Mouse (Mus musculus) hindlimb bud, embryonic 11.5 days (tissue): ENCODE measurements around the gene Spock1.

Experiments used
- DNase-seq: peaks from one replicate; pipeline ENCODE4 v3.0.0-alpha.2; 2012; ENCODE audit warnings: low read depth, low spot score; ENCODE audit errors: extremely low spot score

The Spock1 gene

DNA sequence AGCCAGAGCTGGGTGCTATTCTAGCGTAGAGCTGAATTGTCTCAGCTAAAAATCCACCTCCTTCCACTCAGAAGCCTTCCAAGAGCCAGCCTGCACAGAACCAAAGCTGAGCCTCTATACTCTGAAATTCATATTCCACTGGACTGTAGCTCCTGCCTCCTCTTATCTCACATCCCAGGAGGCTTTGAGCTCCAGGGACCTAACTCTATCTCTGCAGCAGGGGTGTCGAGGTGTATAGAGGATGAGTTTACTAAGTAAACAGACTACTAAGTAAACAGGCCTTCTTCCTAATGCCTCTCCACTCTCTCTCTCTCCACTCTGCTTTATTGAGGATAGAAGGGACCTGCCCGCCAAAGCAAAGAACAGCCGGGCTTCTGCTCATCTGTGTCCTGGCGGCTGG, 167.7 kb downstream of the Spock1 start:
- DNase-seq = no peak

DNA sequence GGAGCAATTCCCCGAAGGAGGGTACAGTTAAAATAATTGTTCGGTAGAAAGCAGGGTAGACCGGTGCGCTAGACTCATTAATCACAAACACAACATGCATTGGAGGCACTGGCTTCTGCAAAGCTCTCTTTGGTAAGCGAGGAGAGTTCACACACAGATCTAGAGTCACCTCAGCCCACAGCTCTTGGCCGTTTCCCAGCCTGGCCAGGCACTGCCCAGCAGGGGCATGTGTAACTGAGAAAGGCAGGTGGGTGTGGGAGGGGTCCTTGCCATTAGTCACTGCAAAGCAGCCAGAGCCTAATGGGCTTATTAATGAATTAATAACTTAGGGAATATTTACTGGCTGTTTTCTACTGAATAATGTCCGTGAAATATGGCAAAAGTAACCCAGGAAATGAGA, 172.1 kb downstream of the Spock1 start:
- DNase-seq = no peak

DNA sequence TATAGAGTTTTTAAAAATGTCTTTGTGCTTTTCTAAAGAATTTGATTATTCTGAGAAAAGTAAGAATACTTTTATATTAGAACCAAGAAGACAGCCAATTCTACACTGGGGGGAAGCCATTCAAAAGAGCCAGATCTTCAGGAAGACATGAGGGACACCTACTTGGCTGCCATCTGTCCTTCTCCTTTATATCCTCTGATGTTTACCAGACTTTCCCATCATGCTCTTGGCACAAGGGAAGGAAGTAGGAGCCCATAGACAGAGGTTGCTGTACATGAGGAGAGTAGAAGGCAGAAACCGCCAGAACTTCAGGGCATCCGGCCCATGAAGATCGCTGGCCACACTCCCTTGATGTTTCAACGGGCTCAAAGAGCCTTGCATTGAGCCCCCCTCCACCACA, 173.6 kb downstream of the Spock1 start:
- DNase-seq = no peak

DNA sequence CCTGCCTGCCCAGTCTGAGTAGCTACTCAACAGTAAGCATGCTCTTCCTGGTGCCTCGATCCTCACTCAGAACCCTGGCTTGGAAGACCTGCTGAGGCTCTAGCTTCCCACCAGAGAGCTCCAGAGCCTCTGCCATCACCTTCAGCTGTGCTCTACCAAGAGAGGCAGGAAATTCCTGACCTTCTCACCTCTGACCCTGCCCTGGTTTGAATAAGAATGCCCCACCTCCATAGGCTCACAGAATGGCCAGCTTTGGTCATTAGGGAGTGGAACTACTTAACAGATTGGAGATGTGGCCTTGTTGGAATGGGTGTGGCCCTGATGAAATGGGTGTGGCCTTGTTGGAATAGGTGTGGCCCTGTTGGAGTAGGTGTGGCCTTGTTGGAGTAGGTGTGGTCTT, 174.6 kb downstream of the Spock1 start:
- DNase-seq = no peak

DNA sequence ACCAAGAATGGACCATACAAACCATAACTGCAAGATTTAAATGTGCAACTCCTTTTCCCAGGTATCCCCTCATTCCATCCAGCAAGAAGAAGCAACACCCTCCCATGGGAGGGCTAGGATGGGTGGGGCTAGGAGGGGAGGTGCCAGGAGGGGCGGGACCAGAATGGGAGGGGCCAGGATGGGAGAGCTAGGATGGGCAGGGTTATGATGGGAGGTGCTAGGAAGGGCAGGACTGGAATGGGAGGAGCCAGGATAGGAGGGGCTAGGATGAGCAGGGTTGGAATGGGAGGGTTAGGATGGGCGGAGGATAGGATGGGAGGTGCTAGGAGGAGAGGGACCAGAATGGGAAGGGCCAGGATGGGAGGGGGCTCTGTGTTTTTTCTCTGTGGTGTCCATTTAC, 175.9 kb downstream of the Spock1 start:
- no peak for DNase-seq

DNA sequence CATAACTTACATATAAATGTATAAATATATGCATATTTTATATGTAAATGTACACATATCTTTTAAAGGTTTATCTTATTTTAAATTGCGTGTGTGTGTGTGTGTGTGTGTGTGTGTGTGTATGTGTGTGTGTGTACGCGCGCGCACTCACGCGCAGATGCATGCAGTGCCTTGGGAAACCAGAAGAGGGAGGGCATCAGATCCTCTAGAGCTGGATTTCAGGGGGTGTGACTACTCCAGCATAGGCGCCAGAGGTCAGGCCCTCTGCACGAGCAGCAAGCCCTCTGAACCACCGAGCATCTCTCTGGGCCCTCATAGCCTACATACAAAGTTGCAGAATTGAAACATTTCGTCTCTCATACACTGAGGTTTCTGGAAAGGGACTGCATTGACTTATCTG, 180.4 kb downstream of the Spock1 start:
- DNase-seq = no peak

DNA sequence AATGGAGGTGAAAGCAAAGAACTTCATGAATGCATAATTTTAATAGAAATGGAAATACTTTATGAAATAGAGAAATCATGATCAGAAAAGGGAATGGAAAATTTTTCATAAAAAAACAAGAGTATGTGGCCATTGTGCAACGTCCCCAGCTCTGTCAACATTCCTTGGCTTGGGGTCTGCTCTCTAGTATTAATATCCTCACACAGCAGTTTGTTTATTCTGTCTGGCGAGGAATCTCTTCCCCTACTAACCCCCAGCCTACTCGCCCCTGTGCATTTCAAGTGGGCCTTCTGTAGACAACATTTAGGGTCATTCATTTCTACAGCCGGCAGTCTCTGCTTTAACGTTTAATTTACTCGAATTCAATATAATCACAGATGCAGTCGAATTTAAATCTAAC, 181.5 kb downstream of the Spock1 start:
- DNase-seq = no peak

DNA sequence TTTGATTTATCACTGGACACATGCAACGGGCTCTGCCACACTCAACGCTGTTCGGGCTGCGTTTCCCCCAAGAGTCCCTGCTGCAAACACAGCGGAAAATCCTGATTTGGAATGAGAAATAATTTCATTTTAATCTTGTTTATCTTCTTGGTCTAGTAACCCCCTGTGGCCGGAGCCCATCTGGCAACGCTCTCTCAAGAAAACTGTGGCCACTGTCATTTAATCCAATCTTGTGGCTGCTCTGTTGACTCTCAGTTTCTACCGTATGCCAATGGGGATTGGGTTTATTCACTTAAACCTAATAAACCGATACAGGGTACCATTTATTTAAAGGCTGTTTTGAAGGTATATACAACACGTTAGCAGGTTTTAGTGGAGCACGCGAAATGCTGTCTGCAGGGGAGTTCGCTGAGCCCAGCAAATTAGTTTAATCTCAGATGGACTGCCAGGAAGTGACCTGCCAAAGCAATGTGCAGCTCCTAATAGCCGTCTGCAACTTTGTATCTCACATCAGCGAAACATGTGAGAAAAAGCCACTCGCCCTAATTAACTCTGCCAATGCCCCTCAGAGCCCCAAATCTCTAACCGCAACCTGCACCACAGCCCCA, 185.7 kb downstream of the Spock1 start:
- no peak for DNase-seq

DNA sequence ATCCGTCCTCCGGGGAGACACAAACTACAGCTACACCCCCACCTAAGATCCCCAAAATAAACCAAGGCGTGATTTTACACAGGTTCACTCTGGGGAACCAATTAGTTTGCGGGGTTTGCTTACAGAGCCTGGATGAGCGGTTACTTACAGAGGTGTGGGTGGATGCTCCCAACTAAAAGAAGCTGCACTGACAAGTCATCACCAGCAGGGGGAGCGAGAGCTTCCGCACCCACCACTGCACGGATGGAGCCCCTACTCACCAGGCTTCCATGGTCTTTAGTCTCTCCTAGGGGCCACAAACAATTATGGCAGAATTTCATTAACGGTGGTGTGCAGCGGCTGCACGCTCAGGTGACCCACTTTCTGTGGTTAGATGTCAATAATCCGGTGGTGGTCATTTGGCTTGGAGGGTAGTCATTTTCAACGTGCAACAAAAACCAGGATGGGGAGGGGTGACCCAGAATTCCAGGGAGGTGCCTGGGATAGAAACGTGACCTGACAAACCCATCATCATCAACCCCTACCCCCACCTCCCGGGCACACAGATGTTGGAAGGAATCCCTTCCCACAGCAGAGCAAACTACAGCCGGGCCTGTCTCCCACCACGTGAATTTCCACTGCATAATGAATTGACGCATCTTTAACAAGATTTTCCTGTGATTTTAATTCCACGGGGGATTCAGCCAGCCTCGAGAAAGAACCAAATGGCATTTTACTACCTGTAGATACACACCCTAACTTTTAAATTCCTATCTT, 186.4 kb downstream of the Spock1 start:
- no peak for DNase-seq

DNA sequence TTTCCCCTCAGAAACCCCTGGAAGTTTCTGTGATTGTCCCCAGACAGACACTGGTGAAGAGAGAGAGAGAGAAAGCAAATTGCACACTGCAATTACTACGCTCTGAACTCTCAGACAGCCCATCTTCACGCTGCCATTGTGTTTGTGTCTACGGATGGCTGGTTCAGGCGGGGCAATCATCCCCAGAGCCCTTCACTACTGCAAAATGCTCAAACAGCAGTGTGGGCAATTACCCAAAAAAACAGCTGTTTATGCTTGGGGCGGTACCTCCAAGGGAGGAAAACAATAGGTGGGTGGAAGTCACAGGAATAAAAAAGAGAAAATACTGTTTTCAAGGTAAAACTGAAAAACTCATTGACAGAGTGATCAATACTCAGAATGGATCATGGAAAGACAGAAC, 190.0 kb downstream of the Spock1 start:
- DNase-seq = no peak

DNA sequence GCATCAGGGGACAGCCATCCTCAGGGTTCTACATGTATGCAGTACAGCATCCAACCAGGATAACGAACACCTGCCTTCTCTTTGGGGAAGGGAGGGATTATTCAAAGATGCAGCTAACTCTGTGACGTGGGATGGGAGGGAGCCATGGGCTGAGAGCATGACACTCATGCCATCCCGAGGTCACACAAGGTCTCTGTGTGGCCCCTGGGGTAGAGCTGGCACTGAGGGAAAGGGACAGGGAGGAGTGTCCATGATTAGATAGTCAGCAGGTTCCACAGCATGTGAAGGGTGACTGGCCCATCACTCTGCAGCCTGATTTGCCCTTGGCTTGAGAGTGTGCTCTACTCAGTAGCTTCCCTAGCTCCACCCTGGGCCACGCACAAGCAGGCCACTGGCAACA, 195.2 kb downstream of the Spock1 start:
- DNase-seq = no peak

DNA sequence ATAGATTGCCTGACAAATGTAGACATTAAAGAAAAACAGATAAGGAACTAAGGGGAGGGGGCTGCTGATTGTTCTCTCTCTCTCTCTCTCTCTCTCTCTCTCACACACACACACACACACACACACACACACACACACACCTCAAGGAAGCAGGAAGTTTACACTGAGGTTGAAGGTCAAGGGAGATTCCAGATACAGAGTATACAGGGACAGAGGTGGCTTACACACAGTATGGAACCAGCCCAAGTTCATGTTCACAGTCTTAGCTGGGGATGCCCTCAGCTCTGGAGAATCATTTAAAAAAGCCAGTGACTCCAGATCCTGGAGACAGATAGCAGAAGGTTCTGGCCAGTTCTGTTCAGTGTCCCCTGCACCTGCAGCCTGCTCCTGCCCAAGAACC, 199.7 kb downstream of the Spock1 start:
- no peak for DNase-seq

DNA sequence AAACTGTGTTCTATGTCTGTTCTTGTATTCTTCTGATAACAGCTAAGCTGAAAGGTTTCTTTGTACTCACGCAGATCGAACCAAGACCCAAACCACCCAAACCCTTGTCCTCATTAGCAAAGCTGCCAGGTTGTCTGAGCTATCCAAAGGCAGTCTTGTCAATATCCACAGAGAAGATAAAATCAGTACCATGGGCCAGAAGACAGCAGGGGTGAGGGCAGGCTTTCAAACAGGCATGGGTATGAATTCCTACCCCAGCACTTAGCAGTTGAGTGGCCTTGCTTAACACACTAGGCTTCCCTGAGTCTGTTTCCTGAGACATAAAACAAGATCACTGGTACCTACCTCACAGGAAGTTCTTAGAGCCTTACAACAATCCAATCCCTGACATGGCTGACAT, 205.2 kb downstream of the Spock1 start:
- DNase-seq = no peak

DNA sequence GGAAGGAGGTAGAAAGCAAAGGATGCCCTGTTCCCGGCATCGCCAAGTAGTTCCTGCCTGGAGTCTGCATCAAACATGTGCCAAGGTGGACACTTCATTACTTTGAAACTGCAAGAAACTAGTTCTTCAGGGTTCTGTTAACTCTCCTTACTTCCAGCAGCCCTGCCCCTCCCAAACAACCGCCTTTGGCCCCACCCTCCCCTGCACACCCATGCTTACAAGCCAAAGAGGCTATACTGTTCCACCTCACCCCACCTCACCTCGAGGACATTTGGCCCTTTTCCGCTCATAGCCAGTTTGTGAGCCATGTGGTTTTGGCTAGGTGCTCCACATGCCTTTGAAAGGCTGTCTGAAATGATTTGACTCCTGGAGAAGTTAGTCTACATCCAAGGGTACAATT, 211.4 kb downstream of the Spock1 start:
- DNase-seq = no peak

DNA sequence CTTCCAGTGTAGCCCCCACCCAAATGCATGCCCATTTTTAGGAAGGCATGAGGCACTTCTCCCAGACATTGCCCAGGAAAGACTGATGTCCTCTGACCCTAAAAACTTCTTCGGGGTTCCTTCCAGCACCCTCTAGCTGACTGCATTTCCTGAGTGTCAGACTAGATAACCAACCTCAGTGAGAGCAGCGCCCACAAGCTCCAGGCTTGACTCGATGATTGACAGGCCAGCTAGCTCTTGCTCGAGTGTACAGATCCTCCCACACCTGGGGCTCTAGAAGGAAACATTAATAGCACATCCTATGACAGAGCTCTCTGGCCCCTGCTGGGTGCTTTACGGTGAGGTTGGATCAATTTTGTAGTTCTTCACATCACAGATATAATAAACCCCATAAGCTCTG, 219.2 kb downstream of the Spock1 start:
- no peak for DNase-seq

DNA sequence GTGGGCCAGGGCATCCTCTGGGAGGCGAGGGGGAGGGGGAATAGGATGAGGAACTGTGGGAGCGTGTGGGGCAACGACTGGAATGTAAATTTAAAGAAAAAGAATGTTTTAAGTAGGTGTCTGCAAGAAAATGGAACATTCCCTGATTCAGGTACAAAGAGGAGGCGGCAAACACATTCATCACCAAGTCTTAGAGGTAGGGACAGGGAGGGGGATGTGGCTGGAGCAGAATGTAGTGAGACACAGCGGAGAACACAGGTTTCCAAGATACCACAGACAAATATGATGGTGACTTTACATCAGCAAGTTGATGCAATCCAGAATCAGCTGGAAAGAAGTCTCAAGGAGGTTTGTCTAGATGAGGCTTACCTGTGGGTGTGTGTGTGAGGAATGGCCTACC, 221.7 kb downstream of the Spock1 start:
- DNase-seq = no peak

DNA sequence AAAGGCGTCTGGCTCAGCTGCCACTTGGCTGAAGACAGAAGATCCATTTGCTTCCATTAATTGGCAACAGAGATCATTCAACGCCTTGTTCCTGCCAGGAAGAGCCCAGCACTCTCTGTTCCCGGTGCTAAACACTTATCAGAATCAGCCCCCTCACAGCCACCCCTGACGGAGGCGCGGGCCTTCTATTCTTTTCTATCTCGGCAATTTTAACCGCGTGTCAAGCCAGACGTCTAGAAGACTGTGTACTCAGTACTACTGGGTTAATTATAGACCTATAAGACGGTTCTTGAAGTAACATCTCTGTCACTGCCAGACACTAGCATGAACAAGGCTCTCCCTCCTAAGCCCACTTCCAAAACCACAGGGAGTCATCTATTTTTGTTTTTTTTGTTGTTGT, 222.9 kb downstream of the Spock1 start:
- DNase-seq = no peak

DNA sequence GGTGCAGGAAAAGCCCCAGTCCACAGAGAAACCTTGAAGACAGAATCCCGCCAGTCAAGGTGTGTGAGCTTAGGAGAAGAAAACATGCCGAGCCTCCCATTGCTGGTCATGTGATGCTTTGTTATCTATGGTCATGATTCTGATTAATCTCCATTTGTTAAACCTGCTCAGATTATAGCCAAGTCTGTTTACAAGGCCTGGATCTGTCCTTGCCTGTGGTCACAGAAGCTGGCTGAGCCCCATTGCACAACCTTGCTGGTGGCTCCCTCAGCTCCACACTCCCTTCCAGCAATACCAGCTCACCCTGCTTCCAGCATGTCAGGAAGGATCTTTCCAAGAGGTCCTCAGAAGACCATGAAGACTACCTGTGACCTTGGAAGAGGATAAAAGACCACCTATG, 228.5 kb downstream of the Spock1 start:
- DNase-seq = no peak

DNA sequence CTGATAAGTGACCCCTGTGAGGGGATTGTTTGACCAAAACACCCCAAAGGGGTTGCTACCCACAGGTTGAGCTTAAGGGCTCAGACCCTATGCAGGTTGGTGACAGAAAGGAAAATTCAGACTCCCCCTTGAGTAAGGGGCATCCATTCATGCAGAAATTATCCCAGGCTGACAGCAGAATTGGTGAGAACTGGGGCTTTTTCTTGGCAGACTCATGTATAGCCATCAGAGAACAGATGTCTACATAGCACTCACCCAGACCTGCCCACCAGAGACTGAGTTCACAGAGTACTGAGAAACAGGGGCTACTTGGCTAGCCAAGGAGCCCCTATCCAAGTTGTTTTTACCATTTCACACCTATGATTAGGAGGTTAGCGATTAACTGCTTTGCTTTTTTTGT, 231.3 kb downstream of the Spock1 start:
- no peak for DNase-seq

DNA sequence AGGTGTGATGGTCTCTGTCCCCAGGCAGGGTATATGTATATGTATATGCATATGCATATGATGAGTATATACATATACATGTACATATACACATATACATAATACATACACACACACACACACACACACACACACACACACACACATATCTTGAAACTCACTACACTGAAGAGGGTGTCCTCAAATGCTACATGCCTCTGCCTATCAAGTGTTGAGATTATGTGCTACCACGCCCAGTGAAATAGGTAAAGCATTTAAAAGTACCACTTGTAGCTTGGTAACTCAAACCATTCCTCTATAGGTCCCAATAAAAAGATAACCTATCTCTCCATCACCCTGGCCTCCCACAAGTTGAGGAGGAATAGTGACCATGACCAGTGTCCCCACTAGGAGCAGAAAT, 234.7 kb downstream of the Spock1 start:
- DNase-seq = no peak

DNA sequence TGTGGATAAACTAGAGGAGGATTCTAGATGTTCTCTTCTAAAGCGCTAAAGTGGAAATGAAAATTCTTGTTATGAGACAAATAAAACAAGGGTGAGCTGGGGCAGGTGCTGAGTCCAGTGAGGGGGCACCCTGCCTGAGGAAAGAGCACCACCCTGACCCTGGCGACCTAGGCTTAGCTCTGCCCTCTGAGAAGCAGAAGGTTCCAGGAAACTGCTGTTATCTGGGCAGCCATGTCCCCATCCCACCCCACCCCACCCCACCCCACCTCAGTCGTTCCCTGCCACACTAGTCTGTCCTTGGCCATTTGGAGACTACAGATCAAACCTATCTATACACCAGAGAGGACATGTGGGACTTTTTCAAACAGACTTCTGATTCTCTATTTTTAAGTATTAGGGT, 235.4 kb downstream of the Spock1 start:
- DNase-seq = no peak

DNA sequence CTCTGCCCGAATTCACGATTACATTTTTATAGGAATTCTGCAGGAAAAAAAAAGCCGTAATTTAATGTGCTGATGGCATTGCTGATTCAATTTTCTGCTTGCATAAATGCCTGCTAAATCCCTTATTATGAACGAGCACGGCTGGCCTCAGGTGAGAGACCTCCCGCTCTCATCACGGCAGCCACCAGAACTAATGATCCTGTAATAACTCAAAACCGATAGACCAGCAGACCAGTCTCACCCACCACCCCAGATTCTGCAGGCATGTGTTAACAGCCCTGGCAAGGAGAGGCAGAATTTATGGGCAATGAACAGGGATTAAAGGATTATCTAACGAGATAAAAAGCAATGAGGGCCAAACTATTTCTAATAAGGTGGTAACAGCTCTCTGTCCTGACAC, 236.2 kb downstream of the Spock1 start:
- DNase-seq = no peak

DNA sequence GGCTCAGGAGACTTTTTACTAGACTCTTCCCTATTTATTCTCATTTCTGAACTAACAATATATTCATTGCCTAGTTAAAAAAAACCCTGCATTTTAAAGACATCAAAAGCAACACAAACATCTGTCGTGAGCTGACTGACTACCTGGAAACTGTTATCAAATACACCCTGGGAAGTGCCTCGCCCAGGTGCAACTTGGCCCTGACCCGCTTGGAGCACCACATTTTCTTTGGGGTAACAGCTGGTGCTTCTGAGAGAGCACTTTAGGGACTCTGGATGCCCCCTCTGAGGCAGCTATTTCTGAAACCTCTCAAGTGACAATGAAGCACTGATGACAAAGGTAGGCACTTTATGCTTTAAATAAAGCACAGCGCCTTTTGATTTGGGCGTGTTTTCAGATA, 236.8 kb downstream of the Spock1 start:
- no peak for DNase-seq
